Mouse (Mus musculus) limb, embryonic 12.5 days (tissue): ENCODE measurements at regions not wholly inside any gene's neighbourhood (a gene's known extent, or its start where the extent isn't known, plus 50 kb on each side); places are given as distances from the start of the nearest gene placed in this dataset.

ENCODE experiments used
- ATAC-seq: fragments of 200-750 bp; cut with Nextera tagmentation; 2 replicates; pipeline ENCODE4 v1.8.0; 2017; ENCODE audit warnings: low read depth, moderate TSS enrichment; ENCODE audit not compliant: insufficient number of reproducible peaks, insufficient read depth, low FRiP score, low TSS enrichment
- H3K27ac ChIP-seq: fragments of 300-500 bp; sonication (generic); 2 replicates; pipeline ENCODE4 v1.5.1; 2016; ENCODE audit warnings: mild to moderate bottlenecking, moderate library complexity
- H3K27me3 ChIP-seq: fragments of 300-500 bp; sonication (generic); 2 replicates; pipeline ENCODE4 v1.6.1; 2016; ENCODE audit warnings: mild to moderate bottlenecking, moderate library complexity
- H3K36me3 ChIP-seq: fragments of 300-500 bp; sonication (generic); 2 replicates; pipeline ENCODE4 v1.6.1; 2016; ENCODE audit warnings: mild to moderate bottlenecking, moderate library complexity
- H3K4me1 ChIP-seq: fragments of 300-500 bp; sonication (generic); replicated peaks from 2 replicates; pipeline ENCODE4 v1.6.1; 2016
- H3K4me2 ChIP-seq: fragments of 300-500 bp; sonication (generic); 2 replicates; pipeline ENCODE4 v1.6.1; 2016; ENCODE audit warnings: mild to moderate bottlenecking, moderate library complexity
- H3K4me3 ChIP-seq: fragments of 300-500 bp; sonication (generic); replicated peaks from 2 replicates; pipeline ENCODE4 v1.5.1; 2016; ENCODE audit warnings: mild to moderate bottlenecking
- H3K9ac ChIP-seq: fragments of 300-500 bp; sonication (generic); replicated peaks from 2 replicates; pipeline ENCODE4 v1.6.1; 2016; ENCODE audit warnings: mild to moderate bottlenecking, moderate library complexity
- H3K9me3 ChIP-seq: fragments of 300-500 bp; sonication (generic); 2 replicates; pipeline ENCODE4 v1.6.1; 2016; ENCODE audit warnings: mild to moderate bottlenecking, moderate library complexity
- WGBS: fragments of 180-500 bp; shearing (Covaris S2); methylation state at CpG from one replicate; pipeline ENCODE4 v1.1.7; 2016; 5-methylcytosine and 5-hydroxymethylcytosine counted together

- Histone ChIP-seq H3K27ac (no peak overlapping the region), H3K4me1 (peaks cover 13% of the 10 kb centered on the region), H3K9ac (no peak overlapping the region), H3K9me3 (no peaks in the 10 kb centered on the region), H3K36me3 (no peaks in the 10 kb centered on the region), H3K4me3 (no peak overlapping the region), H3K4me2 (no peak overlapping the region), H3K27me3 (no peaks in the 10 kb centered on the region)
- no peak for ATAC-seq
- 82% methylated on average over 4 of the region's 4 CpGs for WGBS
Observed at GRCm38 (mm10) chr19:36681056-36681455, 55.4 kb downstream of the Ppp1r3c start.

GRCm38 (mm10) chr19:36680322-36680721, 56.1 kb downstream of the Ppp1r3c start:
- 87% methylated on average over 2 of the region's 2 CpGs for WGBS
- Histone ChIP-seq H3K9me3 (no peaks in the 10 kb centered on the region), H3K36me3 (no peaks in the 10 kb centered on the region), H3K4me3 (no peak overlapping the region), H3K4me2 (no peak overlapping the region), H3K27me3 (no peaks in the 10 kb centered on the region), H3K9ac (no peak overlapping the region), H3K4me1 (peaks cover 13% of the 10 kb centered on the region), H3K27ac (no peak overlapping the region)
- no peak for ATAC-seq

GRCm38 (mm10) chr19:36679028-36679820, 57.2 kb downstream of the Ppp1r3c start:
- no peak overlapping the region for H3K4me3 ChIP-seq
- H3K27me3 ChIP-seq, result no peaks in the 10 kb centered on the region
- no peaks in the 10 kb centered on the region for H3K9me3 ChIP-seq
- H3K4me2 ChIP-seq, result no peak overlapping the region
- ATAC-seq, result no peak
- peak overlapping the region; percentile 75; the same call in 1 of the 2 replicates for H3K27ac ChIP-seq
- H3K4me1 ChIP-seq, result peaks cover 13% of the 10 kb centered on the region
- 0 out of 2 replicates have a peak overlapping the region, but pooled peaks have one; percentile 12 for H3K9ac ChIP-seq
- WGBS, result 29% methylated on average over 4 of the region's 4 CpGs
- H3K36me3 ChIP-seq, result no peaks in the 10 kb centered on the region

GRCm38 (mm10) chr19:36678382-36679027, 57.9 kb downstream of the Ppp1r3c start:
- H3K9ac ChIP-seq, result no peak overlapping the region
- H3K27me3 ChIP-seq, result no peaks in the 10 kb centered on the region
- H3K36me3 ChIP-seq, result no peaks in the 10 kb centered on the region
- H3K4me1 ChIP-seq, result peaks cover 13% of the 10 kb centered on the region
- no peaks in the 10 kb centered on the region for H3K9me3 ChIP-seq
- peak overlapping the region; percentile 75; the same call in 1 of the 2 replicates for H3K27ac ChIP-seq
- no peak overlapping the region for H3K4me2 ChIP-seq
- ATAC-seq, result no peak
- 73% methylated on average over 7 of the region's 7 CpGs for WGBS
- H3K4me3 ChIP-seq, result no peak overlapping the region

- no peaks in the 10 kb centered on the region for H3K9me3 ChIP-seq
- H3K36me3 ChIP-seq, result no peaks in the 10 kb centered on the region
- WGBS, result 88% methylated on average over 18 of the region's 18 CpGs
- H3K9ac ChIP-seq, result no peak overlapping the region
- no peak overlapping the region for H3K27ac ChIP-seq
- no peak overlapping the region for H3K4me2 ChIP-seq
- no peak overlapping the region for H3K4me3 ChIP-seq
- peaks cover 13% of the 10 kb centered on the region for H3K4me1 ChIP-seq
- ATAC-seq, result no peak
- H3K27me3 ChIP-seq, result no peaks in the 10 kb centered on the region
Observed at GRCm38 (mm10) chr19:36677101-36678081, 59.1 kb downstream of the Ppp1r3c start.

GRCm38 (mm10) chr19:36674946-36675345, 61.5 kb downstream of the Ppp1r3c start:
- no peaks in the 10 kb centered on the region for H3K9me3 ChIP-seq
- H3K9ac ChIP-seq, result no peak overlapping the region
- no peak overlapping the region for H3K4me2 ChIP-seq
- H3K36me3 ChIP-seq, result no peaks in the 10 kb centered on the region
- H3K27ac ChIP-seq, result no peak overlapping the region
- no peaks in the 10 kb centered on the region for H3K27me3 ChIP-seq
- peaks cover 20% of the 10 kb centered on the region for H3K4me1 ChIP-seq
- no peak for ATAC-seq
- 82% methylated on average over 4 of the region's 4 CpGs for WGBS
- no peak overlapping the region for H3K4me3 ChIP-seq

- no peak for ATAC-seq
- H3K4me1 ChIP-seq, result peaks cover 8% of the 10 kb centered on the region
- H3K36me3 ChIP-seq, result no peaks in the 10 kb centered on the region
- H3K27me3 ChIP-seq, result no peaks in the 10 kb centered on the region
- H3K4me3 ChIP-seq, result no peak overlapping the region
- no peaks in the 10 kb centered on the region for H3K9me3 ChIP-seq
- H3K4me2 ChIP-seq, result no peak overlapping the region
- WGBS, result 89% methylated on average over 7 of the region's 7 CpGs
- H3K9ac ChIP-seq, result no peak overlapping the region
- no peak overlapping the region for H3K27ac ChIP-seq
Observed at GRCm38 (mm10) chr19:36670813-36671212, 65.6 kb downstream of the Ppp1r3c start.
